Mouse (Mus musculus): ENCODE measurements at regions not wholly inside any gene's neighbourhood (a gene's known extent, or its start where the extent isn't known, plus 50 kb on each side); places are given as distances from the start of the nearest gene placed in this dataset.

GRCm38 (mm10) chr8:92165306-92165705 is 192.1 kb upstream of the Irx5 start:
- TF ChIP-seq CTCF (conservative IDR thresholded peaks at IDR 0.05; ENCODE audit: low read length) (no peak), NANOG (IDR thresholded peaks at IDR 0.05; ENCODE audit: borderline replicate concordance, low read length) (no peak), POU5F1 (IDR thresholded peaks at IDR 0.05; ENCODE audit: borderline replicate concordance, low read length) (no peak)

Data from E14TG2a.4 (cell line).